Mouse (Mus musculus): Measurements from ENCODE around the gene Pax7. TPM values are rescaled to one million over a fixed set of nuclear protein-coding genes. Genes with fewer than 3 reads are reported as not detected.

The Pax7 gene
- total RNA-seq, 2 experiments from 2014 or later, result 0.06 TPM; not detected in 1

DNA sequence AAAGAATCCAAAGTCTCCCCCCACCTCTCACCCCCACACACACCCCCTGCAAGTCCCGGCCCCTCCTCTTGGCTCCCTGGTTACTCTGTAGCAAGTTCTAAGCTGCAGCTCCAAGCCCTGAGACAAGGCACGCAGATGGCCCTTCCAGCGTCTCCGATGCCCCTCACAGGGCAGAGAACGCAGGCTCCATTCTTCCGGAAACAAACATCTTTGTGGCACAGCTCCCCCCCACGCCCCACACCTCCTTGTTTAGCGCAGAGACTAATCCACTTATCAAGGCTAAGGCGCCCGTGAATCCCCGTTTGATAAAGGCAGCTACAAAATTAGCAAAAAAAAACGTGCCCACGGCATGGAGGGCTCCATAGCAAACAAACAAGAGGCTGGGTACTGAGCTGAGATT is 71.4 kb downstream of the Pax7 start:
- intact Hi-C loops (cut with DNase I), result no loop called here
- peak; percentile 32 for DNase-seq

DNA sequence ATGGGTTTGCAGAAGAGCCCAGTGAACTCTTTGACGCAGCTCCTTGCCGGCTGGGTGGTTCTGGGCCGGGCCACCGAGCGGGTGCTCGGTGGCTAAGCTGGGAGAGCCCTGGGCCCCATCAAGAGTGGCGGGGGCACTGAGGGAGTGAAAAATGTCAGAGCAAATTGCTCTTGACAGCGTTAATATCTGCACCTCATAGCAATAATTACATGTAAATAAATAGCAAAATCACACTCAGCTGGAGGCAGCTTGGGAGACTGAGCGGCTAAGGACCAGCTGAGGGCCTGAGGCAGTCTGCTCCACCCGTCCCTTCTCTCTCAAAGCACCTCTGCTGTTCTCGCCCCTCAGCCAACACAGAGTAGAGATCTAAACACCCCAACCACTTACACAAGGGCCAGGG is 72.6 kb downstream of the Pax7 start:
- intact Hi-C loops (cut with DNase I), result no loop called here
- no peak for DNase-seq

- DNase-seq, result peak; percentile 23
- intact Hi-C loops (cut with DNase I), result no loop called here
These were observed 74.6 kb downstream of the Pax7 start for GRCm38 (mm10) chr4:139758512-139759340.

DNA sequence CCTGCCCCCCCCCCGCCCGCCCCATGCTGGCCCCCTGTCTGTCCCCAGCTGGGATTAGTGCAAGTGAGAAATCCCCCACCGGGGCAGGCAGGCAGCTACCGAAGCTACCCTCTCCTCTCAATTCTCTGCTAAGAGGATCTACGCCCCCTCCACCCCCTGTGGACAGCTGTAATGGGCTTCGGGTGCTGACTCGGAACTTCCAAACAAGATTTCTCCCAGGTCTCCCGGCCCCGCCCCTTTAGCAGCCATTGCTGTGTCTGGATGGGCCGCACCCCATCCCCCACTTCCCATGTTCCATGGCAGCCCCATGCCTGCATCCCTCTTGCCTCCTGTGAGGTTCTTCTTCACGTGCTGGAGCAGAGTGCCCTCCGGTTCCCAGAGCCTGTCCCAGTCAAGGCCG is 76.4 kb downstream of the Pax7 start:
- no peak for DNase-seq
- intact Hi-C loops (cut with DNase I), result no loop called here

- DNase-seq, result no peak
- intact Hi-C loops (cut with DNase I), result no loop called here
These were observed 79.1 kb downstream of the Pax7 start for GRCm38 (mm10) chr4:139754148-139754710.

DNA sequence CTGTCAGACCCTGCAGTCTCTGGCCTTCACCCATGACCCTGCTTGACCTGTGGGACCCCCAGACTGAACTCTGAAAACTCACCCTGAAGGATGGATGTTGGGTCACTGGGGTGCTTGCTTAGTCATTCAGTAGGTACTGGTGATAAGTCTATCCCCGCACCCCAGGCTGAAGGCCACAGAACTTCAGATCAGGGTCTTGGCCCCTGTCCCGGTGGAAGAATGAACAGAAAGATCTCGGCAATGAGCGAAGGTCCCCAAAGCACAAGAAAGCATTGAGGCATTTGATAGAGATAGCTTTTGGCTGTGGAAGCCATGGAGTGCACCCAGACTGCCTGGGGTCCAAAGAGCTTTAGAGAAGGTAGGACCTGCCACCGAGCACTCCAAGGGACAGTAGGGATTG is 82.4 kb downstream of the Pax7 start:
- intact Hi-C loops (cut with DNase I), result no loop called here
- no peak for DNase-seq

- intact Hi-C loops (cut with DNase I), result no loop called here
- DNase-seq, result no peak
These were observed 86.0 kb downstream of the Pax7 start for GRCm38 (mm10) chr4:139747190-139747936.

- intact Hi-C loops (cut with DNase I), result no loop called here
These were observed 87.2 kb downstream of the Pax7 start for GRCm38 (mm10) chr4:139746177-139746576.

GRCm38 (mm10) chr4:139744765-139745395 is 88.4 kb downstream of the Pax7 start:
- DNase-seq, result peak; percentile 66
- intact Hi-C loops (cut with DNase I), result no loop called here

More at GRCm38 (mm10) chr4:139746177-139746576, 87.2 kb downstream of the Pax7 start:
- DNase-seq, result no peak

GRCm38 (mm10) chr4:139743626-139744025 is 89.7 kb downstream of the Pax7 start:
- no peak for DNase-seq
- intact Hi-C loops (cut with DNase I), result no loop called here

DNA sequence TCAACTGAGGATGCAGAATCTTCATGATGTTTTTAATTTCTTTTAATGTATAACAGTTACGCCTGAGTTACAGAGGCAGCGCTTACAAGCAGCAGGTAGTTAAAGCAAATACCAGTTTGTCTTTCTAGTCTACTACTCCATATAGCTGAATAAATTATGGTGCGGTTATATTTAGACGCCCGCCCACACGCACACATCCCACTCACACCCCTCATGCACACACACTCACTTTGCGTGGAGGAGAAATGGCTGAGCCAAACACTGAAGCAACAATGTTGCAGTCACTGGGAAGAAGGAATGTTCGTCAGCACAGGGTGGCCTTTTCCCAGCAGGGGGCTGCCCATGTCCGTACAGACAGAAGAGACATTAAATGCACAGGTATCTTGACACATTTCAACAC is 96.3 kb downstream of the Pax7 start:
- intact Hi-C loops (cut with DNase I), result no loop called here
- no peak for DNase-seq

- intact Hi-C loops (cut with DNase I), result no loop called here
- no peak for DNase-seq
These were observed 106.2 kb downstream of the Pax7 start for GRCm38 (mm10) chr4:139727101-139727500.

- intact Hi-C loops (cut with DNase I), result no loop called here
- DNase-seq, result no peak
These were observed 107.9 kb downstream of the Pax7 start for GRCm38 (mm10) chr4:139725421-139725820.

GRCm38 (mm10) chr4:139724296-139724695 is 109.0 kb downstream of the Pax7 start:
- intact Hi-C loops (cut with DNase I), result no loop called here
- no peak for DNase-seq

DNA sequence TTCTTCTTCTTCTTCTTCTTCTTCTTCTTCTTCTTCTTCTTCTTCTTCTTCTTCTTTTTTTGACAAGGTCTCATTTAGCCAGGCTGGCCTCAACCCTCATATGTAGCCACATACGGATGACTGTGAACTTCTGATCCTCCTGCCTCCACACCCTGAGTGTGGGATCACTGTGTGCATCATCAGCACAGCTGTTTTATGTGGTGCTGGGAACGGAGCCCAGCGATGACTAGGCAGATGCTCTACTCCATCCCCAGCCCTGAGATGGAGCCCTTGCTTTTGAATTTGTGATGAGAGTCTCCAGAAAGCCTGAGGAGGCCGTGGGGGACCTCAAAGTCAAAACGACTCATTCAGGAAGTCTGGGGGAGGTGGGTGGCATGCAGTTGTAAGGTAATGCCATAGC is 114.3 kb downstream of the Pax7 start:
- intact Hi-C loops (cut with DNase I), result no loop called here
- DNase-seq, result no peak

GRCm38 (mm10) chr4:139716477-139717169 is 116.7 kb downstream of the Pax7 start:
- intact Hi-C loops (cut with DNase I), result no loop called here
- DNase-seq, result no peak

DNA sequence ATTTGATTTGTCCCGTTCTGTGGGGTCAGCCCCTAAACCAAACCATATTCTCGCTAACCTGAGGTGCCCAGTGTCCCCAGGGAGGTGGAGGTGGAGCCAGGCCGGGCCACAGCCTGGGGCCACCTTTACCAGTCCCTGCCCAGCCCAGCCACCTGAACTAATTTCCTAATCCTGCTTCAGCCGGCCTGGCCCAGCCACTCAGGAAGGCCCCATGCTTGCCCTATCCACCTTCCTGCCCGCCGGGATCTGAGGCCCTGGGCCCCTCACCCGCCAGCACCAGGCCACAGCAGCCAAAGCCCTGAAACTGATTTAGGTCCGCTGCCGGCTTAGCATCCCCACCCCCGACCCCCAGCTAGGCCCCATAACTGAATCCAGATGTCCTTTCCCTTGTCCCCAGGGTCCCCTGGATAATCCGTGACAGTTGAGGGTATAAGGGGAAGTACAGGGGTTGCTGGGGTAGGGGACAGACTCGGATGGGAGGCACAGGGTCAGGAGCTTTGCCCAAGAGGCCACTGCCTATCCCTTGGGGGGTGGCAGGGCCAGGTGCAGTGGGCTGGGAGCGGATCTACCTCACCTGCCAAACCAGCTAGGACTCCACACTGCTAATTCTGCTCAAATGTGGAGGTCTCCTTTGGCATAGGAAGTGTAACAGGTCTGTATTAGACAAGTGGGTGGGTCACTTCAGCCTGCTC is 117.9 kb downstream of the Pax7 start:
- intact Hi-C loops (cut with DNase I), result no loop called here
- DNase-seq, result no peak

- intact Hi-C loops (cut with DNase I), result no loop called here
These were observed 122.6 kb downstream of the Pax7 start for GRCm38 (mm10) chr4:139710467-139711334.

GRCm38 (mm10) chr4:139705986-139706385 is 127.3 kb downstream of the Pax7 start:
- no peak for DNase-seq

More at GRCm38 (mm10) chr4:139710467-139711334, 122.6 kb downstream of the Pax7 start:
- no peak for DNase-seq

More at GRCm38 (mm10) chr4:139705986-139706385, 127.3 kb downstream of the Pax7 start:
- intact Hi-C loops (cut with DNase I), result no loop called here
